ENCODE assay signal across 8 mouse cellular contexts in the genomic region with DNA sequence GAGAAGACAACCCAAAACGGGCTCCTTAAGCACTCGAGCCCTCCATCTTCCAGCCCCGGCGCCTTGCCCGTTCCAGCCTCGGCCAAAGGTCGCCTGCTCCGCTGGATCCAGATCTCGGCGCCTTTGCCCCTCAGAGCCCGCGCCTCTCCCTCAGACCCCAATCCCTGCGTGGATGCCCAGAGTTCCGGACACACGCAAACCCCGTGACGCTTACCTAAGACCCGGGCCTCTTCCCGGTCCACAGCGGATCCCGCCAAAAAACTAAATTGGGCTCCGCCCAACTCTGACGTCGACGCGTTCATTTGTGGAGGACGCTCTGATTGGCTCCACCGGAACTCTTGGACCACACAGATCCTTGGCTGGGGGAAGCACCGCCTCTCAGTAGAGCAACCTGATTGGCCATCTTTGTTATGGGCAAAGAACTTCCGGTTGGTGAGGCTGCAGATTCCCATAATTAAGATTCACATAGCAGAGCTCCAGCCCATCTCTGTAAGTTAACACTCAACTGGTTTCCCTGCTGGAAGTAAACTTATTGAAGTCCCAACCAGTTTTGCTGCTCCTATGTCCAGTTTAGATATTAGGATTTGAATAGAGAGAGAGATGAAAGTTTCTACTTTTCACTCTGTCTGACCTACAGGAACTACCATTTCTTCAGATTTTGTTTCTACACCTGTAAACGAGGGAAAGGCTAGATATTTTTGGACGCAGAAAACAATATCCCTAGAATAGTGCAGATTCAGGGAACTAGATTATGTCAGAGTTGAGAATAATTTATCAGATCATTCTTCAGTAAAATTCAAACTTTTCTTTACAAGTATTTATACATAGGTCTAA. TPM values are rescaled to one million over a fixed set of nuclear protein-coding genes. Genes with fewer than 3 reads are reported as not detected.
A peak's percentile ranks its signal among the peaks of the same experiment; 100 is the strongest.
DNase-seq lines count a peak whose midpoint lies in the region; ATAC-seq and TF ChIP-seq lines count a peak whose summit lies in the region.

A gene (minus strand): TSS at position 301 of the 834 bp plus-strand sequence.

- H3K9ac ChIP-seq in hindbrain, postnatal 0 days (replicated peaks; ENCODE audit: low read length): peak within 1 kb of the TSS; percentile 34; the same call in 1 of the 2 replicates

- peak; percentile 98 for DNase-seq in ZHBTc4 (ENCODE audit: low read depth, low spot score)
- DNase-seq in gastrocnemius, adult 2 months: peak; percentile 94
- DNase-seq in hindbrain, postnatal 0 days (ENCODE audit: low spot score): peak; percentile 98
- peak; percentile 87 to 90 for DNase-seq in left cerebral cortex, adult 2 months (ENCODE audit: extremely low spot score in 1 of 2, low spot score in 2 of 2)
- peak; percentile 89 to 91 for DNase-seq in right cerebral cortex, adult 2 months (ENCODE audit: low spot score in 2 of 2)
- DNase-seq in urinary bladder, postnatal 14 days (ENCODE audit: low spot score): peak; percentile 94

- no peaks in the 10 kb centered on the region for H3K9me3 ChIP-seq in hindbrain, postnatal 0 days (ENCODE audit: low read length)

- H3K27ac ChIP-seq in gastrocnemius, adult 2 months: peak within 1 kb of the TSS; percentile 50
- H3K27ac ChIP-seq in hindbrain, postnatal 0 days: no peak within 1 kb of the TSS
- no peak within 1 kb of the TSS for H3K27ac ChIP-seq in left cerebral cortex, adult 2 months

- no peak for TF ChIP-seq CTCF in gastrocnemius, adult 2 months (IDR thresholded peaks at IDR 0.05)
- no peak for TF ChIP-seq CTCF in hindbrain, postnatal 0 days (IDR thresholded peaks at IDR 0.05; ENCODE audit: low read depth)
- no peak for TF ChIP-seq CTCF in left cerebral cortex, adult 2 months (IDR thresholded peaks at IDR 0.05)

- H3K4me3 ChIP-seq in gastrocnemius, adult 2 months: peak within 1 kb of the TSS; percentile 76
- peak within 1 kb of the TSS; percentile 43 for H3K4me3 ChIP-seq in hindbrain, postnatal 0 days (ENCODE audit: low read length)
- peak within 1 kb of the TSS; percentile 48 for H3K4me3 ChIP-seq in left cerebral cortex, adult 2 months

- 0 out of 2 replicates have a peak, but pooled peaks cover 4% of the 10 kb centered on the region for H3K4me1 ChIP-seq in hindbrain, postnatal 0 days (ENCODE audit: insufficient read depth, low read length)

- peak within 1 kb of the TSS; percentile 66 for H3K4me2 ChIP-seq in hindbrain, postnatal 0 days (ENCODE audit: low read depth, low read length)

- H3K27me3 ChIP-seq in hindbrain, postnatal 0 days (ENCODE audit: insufficient read depth, low read length): no peaks in the 10 kb centered on the region

- intact Hi-C loops in gastrocnemius, adult 2 months (cut with DNase I): loop anchor here (5.0 kb wide), 1 partner anchor 95 kb away; a partner anchor contains a TSS
- intact Hi-C loops in left cerebral cortex, adult 2 months (cut with DNase I): loop anchor here (5.0 kb wide), 1 partner anchor 95 kb away; a partner anchor contains a TSS

- H3K36me3 ChIP-seq in hindbrain, postnatal 0 days (ENCODE audit: insufficient read depth, low read length): no peaks in the 10 kb centered on the region

- peak; percentile 99 for ATAC-seq in common myeloid progenitor, adult 5-6 weeks (replicated peaks; ENCODE audit: low read depth, poor library complexity, severe bottlenecking)
- ATAC-seq in hindbrain, postnatal 0 days: peak; percentile 100
- ATAC-seq in megakaryocyte, adult 5-6 weeks (ENCODE audit: poor library complexity, severe bottlenecking): peak; percentile 99

- WGBS in hindbrain, postnatal 0 days: 4% methylated on average over 32 of the region's 32 CpGs

RNA-seq across cellular contexts. Expression of the gene that starts here (rescaled TPM):
- total RNA-seq in common myeloid progenitor, adult 5-6 weeks (2017): 72.3 and 89.8 TPM in 2 replicates
- under 1 TPM in 1 of 2 experiments, not detected in 1; 0.08 TPM for total RNA-seq in gastrocnemius, adult 2 months (2021)
- 4.9 and 7.7 TPM in 2 replicates for total RNA-seq in hindbrain, postnatal 0 days (2014; rRNA removed)
- 3.9 and 4.8 TPM in 2 replicates for polyA plus RNA-seq in hindbrain, postnatal 0 days (2015; fragmentation: Nextera tagmentation; extraction: Ambion mirVana)
- 1 to 10 TPM in 1 of 2 experiments, under 1 TPM in 1; 0.72 to 1.2 TPM for total RNA-seq in left cerebral cortex, adult 2 months (2021)
- 41.3 and 46.0 TPM in 2 replicates for total RNA-seq in megakaryocyte, adult 5-6 weeks (2015)
- total RNA-seq in megakaryocyte, adult 5-6 weeks (2017): 63.7 and 64.7 TPM in 2 replicates

Comparison
In these comparisons a context has a peak if more than half of its experiments do, and no peak if none do; other contexts are left out.
1. Peak in DNase-seq, H3K4me3 ChIP-seq and H3K27ac ChIP-seq in gastrocnemius, adult 2 months; RNA of the gene not detected or under 1 TPM.